Mouse (Mus musculus) kidney, adult 2 months (tissue): Measurements from ENCODE around the gene Vps13d. TPM values are rescaled to one million over a fixed set of nuclear protein-coding genes. Genes with fewer than 3 reads are reported as not detected.

Experiments
- DNase-seq: peaks from one replicate; pipeline ENCODE4 v3.0.0; 2021
- H3K27ac ChIP-seq: fragments of 200-500 bp; 2 replicates; pipeline ENCODE4 v1.5.1; 2012; ENCODE audit warnings: low read depth, low read length, control low read depth, inconsistent platforms; ENCODE audit not compliant: insufficient read depth
- H3K27me3 ChIP-seq: fragments of 200-500 bp; replicated peaks from 2 replicates; pipeline ENCODE4 v1.6.1; 2012; ENCODE audit warnings: mild to moderate bottlenecking, moderate library complexity, low read length, inconsistent platforms; ENCODE audit not compliant: control insufficient read depth, insufficient read depth
- H3K36me3 ChIP-seq: fragments of 200-500 bp; 2 replicates; pipeline ENCODE4 v1.6.1; 2012; ENCODE audit warnings: mild to moderate bottlenecking, moderate library complexity, low read length, inconsistent platforms; ENCODE audit not compliant: control insufficient read depth, insufficient read depth
- H3K4me1 ChIP-seq: fragments of 200-500 bp; 2 replicates; pipeline ENCODE4 v1.6.1; 2011; ENCODE audit warnings: low read length; ENCODE audit not compliant: control insufficient read depth, insufficient read depth
- H3K4me3 ChIP-seq: fragments of 200-500 bp; 2 replicates; pipeline ENCODE4 v1.5.1; 2011; ENCODE audit warnings: mild to moderate bottlenecking, low read depth, low read length, control low read depth; ENCODE audit not compliant: insufficient read depth
- CTCF ChIP-seq: fragments of 200-500 bp; conservative IDR thresholded peaks from 2 replicates; pipeline ENCODE4 v1.5.1; 2011; ENCODE audit warnings: low read depth, mild to moderate bottlenecking, control low read depth, low read length, moderate library complexity, mixed read lengths; ENCODE audit not compliant: insufficient read depth, insufficient read length
- POLR2A ChIP-seq: fragments of 200-500 bp; IDR thresholded peaks from one replicate; pipeline ENCODE4 v1.6.1; 2011; ENCODE audit warnings: low read depth, low read length, control low read depth
- WGBS: fragments of 180-500 bp; shearing (Covaris S2); methylation state at CpG from one replicate; pipeline ENCODE4 v1.1.7; 2018; 5-methylcytosine and 5-hydroxymethylcytosine counted together
- polyA plus RNA-seq: library from polyadenylated mRNA; depleted of rRNA; stranded (reverse); fragments of >200 nt; gene quantifications from 2 replicates; pipeline ENCODE4 v1.2.3, GENCODE M21; 2012; rRNA removed

Gene Vps13d
- polyA plus RNA-seq, 1 experiment = 19.8 TPM

DNA sequence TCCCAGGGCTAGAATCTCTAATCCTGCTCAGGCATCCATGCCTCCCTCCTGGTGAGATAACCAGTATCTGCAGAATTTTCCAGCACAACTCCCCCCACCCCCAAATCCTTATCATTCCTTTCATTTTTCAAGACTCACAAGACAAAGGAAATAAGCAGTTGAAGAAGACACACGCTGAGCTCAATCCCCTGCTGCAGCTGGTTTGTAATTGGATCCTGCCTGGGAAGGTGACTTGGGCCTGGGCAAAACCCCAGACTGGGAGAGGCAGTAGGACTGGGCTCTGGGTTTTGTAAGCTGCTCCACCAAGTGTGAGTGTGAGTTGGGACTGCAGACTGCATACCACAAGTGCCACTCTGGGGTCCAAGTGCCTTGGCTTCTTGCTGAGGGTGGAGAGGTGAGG, 260.3 kb downstream of the Vps13d start:
- no peak overlapping the region for H3K4me3 ChIP-seq
- TF ChIP-seq CTCF = no peak
- no peak for TF ChIP-seq POLR2A
- no peaks in the 10 kb centered on the region for H3K36me3 ChIP-seq
- 44% methylated on average over 1 of the region's 1 CpGs for WGBS
- no peak overlapping the region for H3K27ac ChIP-seq
- H3K4me1 ChIP-seq = peaks cover 12% of the 10 kb centered on the region
- H3K27me3 ChIP-seq = no peaks in the 10 kb centered on the region
- no peak for DNase-seq

DNA sequence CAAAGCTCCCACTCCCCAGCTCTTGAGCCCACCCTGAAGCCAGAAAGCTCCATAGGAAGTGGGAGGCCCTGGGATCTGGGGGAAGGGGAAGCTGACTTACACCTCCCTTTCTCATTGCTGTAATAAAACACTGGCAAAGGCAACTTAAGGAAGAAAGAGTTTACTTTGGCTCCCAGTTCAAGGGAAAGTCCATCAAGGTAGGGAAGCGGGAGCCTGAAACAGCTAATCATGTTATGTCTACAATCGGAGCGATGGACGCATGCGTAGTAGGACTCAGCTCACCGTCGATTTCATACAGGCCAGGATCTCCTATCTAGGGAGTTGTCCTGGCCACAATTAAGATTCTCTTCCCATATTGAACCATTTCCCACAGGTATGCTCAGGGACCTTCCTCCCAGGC, 263.6 kb downstream of the Vps13d start:
- Histone ChIP-seq H3K27me3 (no peaks in the 10 kb centered on the region), H3K27ac (peak overlapping the region; percentile 75; the same call in 1 of the 2 replicates), H3K36me3 (no peaks in the 10 kb centered on the region; the same call in 1 of the 2 replicates), H3K4me3 (no peak overlapping the region), H3K4me1 (peaks cover 14% of the 10 kb centered on the region)
- 75% methylated on average over 7 of the region's 7 CpGs for WGBS
- TF ChIP-seq CTCF = no peak
- no peak for TF ChIP-seq POLR2A
- no peak for DNase-seq

DNA sequence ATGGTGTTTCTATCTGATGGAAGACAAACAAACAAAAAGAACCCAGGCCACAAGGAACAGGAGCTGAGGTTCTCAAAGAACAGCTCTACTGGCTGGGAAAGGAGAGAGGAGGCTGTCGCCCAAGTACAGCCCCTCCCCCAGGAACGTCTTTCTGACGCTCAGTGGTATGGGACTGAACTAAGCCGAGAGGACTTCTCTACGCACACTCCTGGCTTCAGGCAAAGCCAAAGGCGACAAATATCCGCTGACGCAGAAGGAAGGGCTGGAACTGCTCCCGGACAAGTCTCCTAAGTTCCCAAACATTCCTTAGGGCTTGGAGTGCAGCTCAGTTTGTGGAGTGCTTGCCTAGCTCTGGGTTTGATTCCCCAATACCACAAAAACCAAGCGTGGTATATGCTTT, 264.4 kb downstream of the Vps13d start:
- DNase-seq = peak; percentile 94
- 5% methylated on average over 10 of the region's 10 CpGs for WGBS
- Histone ChIP-seq H3K27me3 (no peaks in the 10 kb centered on the region), H3K27ac (peak overlapping the region; percentile 75), H3K4me3 (no peak overlapping the region), H3K4me1 (peaks cover 14% of the 10 kb centered on the region), H3K36me3 (no peaks in the 10 kb centered on the region; the same call in 1 of the 2 replicates)
- no peak for TF ChIP-seq CTCF
- no peak for TF ChIP-seq POLR2A

DNA sequence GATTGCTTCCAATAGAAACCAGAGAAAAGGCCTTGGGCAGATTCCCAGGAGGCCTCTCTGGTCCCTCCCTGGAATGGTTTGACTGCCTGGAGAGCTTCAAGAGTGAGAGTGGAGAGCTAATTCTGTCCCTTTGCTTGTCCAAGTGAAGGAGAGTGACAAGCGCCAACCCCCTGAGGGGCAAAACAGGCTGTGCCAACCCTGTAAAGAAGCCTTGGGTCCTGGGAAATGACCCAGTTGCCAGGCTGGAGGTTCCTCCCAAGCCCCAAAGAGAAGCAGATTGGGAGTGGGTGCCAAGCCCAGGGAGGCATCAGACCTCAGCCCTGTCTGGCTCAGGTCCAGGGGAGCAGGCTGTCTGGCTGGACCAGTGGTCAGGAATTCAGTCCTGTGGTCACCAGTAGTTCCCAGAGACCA, 265.0 kb downstream of the Vps13d start:
- TF ChIP-seq POLR2A (no peak), CTCF (no peak)
- H3K4me3 ChIP-seq = no peak overlapping the region
- DNase-seq = peak; percentile 97
- no peaks in the 10 kb centered on the region for H3K27me3 ChIP-seq
- H3K4me1 ChIP-seq = peaks cover 14% of the 10 kb centered on the region
- peak overlapping the region; percentile 75 for H3K27ac ChIP-seq
- WGBS = 26% methylated on average over 1 of the region's 1 CpGs
- no peaks in the 10 kb centered on the region; the same call in 1 of the 2 replicates for H3K36me3 ChIP-seq

DNA sequence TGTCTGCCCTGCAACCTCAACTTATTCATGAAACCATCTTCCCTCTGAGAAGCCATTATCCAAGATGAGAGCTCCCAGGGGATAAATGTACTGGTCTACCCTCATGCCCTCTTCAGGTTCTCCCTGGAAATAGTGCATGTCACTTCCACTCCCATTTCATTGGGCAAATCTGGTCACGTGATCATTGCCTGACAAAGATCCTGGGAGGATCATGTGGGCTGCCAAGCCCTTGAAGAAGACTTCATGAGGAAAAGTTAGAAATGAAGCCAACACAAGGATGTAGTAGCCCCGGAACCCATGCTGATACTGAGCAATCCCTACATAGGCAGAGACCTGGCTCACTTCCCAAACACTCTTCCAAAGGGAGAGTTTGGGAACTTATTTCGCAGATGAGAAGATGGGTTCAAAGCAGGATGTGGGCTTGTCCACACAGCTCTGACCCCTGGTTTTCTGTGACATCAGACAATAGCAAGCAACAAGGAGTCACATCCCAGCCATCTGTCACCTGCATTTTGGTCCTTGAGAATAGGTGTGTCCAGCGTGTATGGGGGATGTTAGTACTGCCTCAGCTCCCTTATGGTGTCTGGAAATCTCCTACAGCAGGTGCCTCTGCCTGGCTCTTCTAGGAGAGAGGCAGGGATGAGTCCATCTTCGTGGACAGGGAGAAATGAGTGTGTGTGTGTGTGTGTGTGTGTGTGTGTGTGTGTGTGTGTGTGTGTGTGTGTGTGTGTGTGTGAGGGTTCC, 265.9 kb downstream of the Vps13d start:
- 64% methylated on average over 5 of the region's 5 CpGs for WGBS
- no peak overlapping the region for H3K4me3 ChIP-seq
- peaks cover 14% of the 10 kb centered on the region for H3K4me1 ChIP-seq
- peak overlapping the region; percentile 75 for H3K27ac ChIP-seq
- no peak for TF ChIP-seq POLR2A
- no peak for TF ChIP-seq CTCF
- DNase-seq = peak; percentile 44
- no peaks in the 10 kb centered on the region for H3K27me3 ChIP-seq
- peaks cover under 1% of the 10 kb centered on the region; the same call in 1 of the 2 replicates for H3K36me3 ChIP-seq

Other genes with a start within 250 kb of the Vps13d start
- 6.5 and 8.4 TPM in 2 replicates for gene Tnfrsf1b, start 51.9 kb upstream of the Vps13d start, polyA plus RNA-seq
- gene Tnfrsf8, start 120.2 kb upstream of the Vps13d start, polyA plus RNA-seq = 0.03 and 0.11 TPM in 2 replicates